Mouse (Mus musculus): ENCODE data around the gene Kcnk4.

DNA sequence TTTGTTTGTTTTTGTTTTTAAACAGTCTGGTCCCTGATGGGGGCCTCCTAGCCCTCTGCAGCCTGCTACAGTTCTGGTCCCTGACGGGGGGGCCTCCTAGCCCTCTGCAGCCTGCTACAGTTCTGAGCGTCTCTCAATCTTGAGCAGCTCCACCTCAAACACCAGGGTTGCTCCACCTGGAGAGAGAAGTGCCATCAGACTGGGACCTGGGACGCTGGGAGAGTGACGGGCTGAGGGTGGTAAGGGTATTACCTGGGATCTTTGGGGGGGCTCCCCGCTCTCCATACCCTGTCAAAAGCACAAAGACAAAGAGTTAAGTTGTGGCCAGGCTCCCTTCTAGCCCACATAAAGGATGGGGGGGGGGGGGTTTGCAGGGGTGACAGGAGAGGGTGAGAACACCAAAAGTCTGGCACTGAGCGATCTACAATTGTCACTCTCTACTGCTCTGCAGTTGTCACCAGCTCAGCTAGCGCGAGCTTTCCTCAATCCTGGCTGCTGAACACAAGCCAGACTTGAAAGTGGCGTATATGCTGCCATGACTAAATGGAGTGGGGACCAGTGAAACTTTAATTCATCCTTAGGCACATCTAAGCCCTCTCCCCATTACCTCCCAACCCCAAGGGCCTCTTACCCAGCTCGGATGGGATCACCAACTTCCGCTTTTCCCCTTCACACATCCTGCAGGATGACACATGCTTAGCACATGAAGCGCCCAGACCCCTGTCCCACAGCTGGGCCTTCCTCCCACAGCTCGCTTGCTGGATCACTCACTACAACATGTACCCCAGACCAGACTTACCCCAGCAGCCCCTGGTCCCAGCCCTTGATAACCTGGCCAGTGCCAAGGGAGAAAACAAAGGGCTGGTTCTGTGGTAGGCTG lies 43.7 kb upstream of the Kcnk4 start:
- no peak for TF ChIP-seq CTCF (IDR thresholded peaks at IDR 0.05; ENCODE audit: low read depth, low read length)
- TF ChIP-seq POLR2A (IDR thresholded peaks at IDR 0.05; ENCODE audit: extremely low read depth, insufficient read depth, low read length): no peak
